Mouse (Mus musculus): Measurements from ENCODE around the gene Cdh15. TPM values are rescaled to one million over a fixed set of nuclear protein-coding genes. Genes with fewer than 3 reads are reported as not detected.

Cdh15 gene
- polyA plus RNA-seq, 1 experiment from 2014 or later, result 1.5 TPM

Other genes with a start within 250 kb of the Cdh15 start
- gene Galns, start 236.5 kb upstream of the Cdh15 start, polyA plus RNA-seq (2014; fragmentation: Nextera tagmentation; extraction: Ambion mirVana), result 5.5 and 6.3 TPM in 2 replicates
- 107 and 158 TPM in 2 replicates for gene Trappc2l, start 236.3 kb upstream of the Cdh15 start, polyA plus RNA-seq (2014; fragmentation: Nextera tagmentation; extraction: Ambion mirVana)
- gene Pabpn1l, start 225.2 kb upstream of the Cdh15 start, polyA plus RNA-seq (2014; fragmentation: Nextera tagmentation; extraction: Ambion mirVana), result not detected in 2 replicates
- gene Cbfa2t3, start 148.9 kb upstream of the Cdh15 start, polyA plus RNA-seq (2014; fragmentation: Nextera tagmentation; extraction: Ambion mirVana), result 25.2 and 28.7 TPM in 2 replicates
- 16.3 and 16.8 TPM in 2 replicates for gene Acsf3, start 72.5 kb upstream of the Cdh15 start, polyA plus RNA-seq (2014; fragmentation: Nextera tagmentation; extraction: Ambion mirVana)
- 42.4 and 46.2 TPM in 2 replicates for gene Ankrd11, start 194.3 kb downstream of the Cdh15 start, polyA plus RNA-seq (2014; fragmentation: Nextera tagmentation; extraction: Ambion mirVana)
- gene Spg7, start 215.0 kb downstream of the Cdh15 start, polyA plus RNA-seq (2014; fragmentation: Nextera tagmentation; extraction: Ambion mirVana), result 42.0 and 43.6 TPM in 2 replicates